Mouse (Mus musculus): ENCODE data around the gene Lgr5.
A peak's percentile ranks its signal among the peaks of the same experiment; 100 is the strongest.

Gene Lgr5

GRCm38 (mm10) chr10:115587301-115587969, at the start of gene Lgr5:
Lgr5 (minus strand) TSS chr10:115587780.
- DNase-seq (ENCODE audit: low read depth, low spot score) = no peak

GRCm38 (mm10) chr10:115626678-115627077, 39.1 kb upstream of the Lgr5 start:
- no peak for DNase-seq (ENCODE audit: low read depth, low spot score)

- no peak for DNase-seq (ENCODE audit: low read depth, low spot score)
Measured at GRCm38 (mm10) chr10:115624957-115625356, 37.4 kb upstream of the Lgr5 start.

- DNase-seq (ENCODE audit: low read depth, low spot score) = no peak
Measured at GRCm38 (mm10) chr10:115623956-115624671, 36.5 kb upstream of the Lgr5 start.

GRCm38 (mm10) chr10:115623481-115623880, 35.9 kb upstream of the Lgr5 start:
- DNase-seq (ENCODE audit: low read depth, low spot score) = no peak

- no peak for DNase-seq (ENCODE audit: low read depth, low spot score)
Measured at GRCm38 (mm10) chr10:115618288-115618856, 30.8 kb upstream of the Lgr5 start.

GRCm38 (mm10) chr10:115617456-115618287, 30.1 kb upstream of the Lgr5 start:
- DNase-seq (ENCODE audit: low read depth, low spot score) = peak; percentile 40

GRCm38 (mm10) chr10:115595748-115596147, 8.2 kb upstream of the Lgr5 start:
- no peak for DNase-seq (ENCODE audit: low read depth, low spot score)

GRCm38 (mm10) chr10:115593651-115594050, 6.1 kb upstream of the Lgr5 start:
- DNase-seq (ENCODE audit: low read depth, low spot score) = no peak

- DNase-seq (ENCODE audit: low read depth, low spot score) = no peak
Measured at GRCm38 (mm10) chr10:115593221-115593620, 5.6 kb upstream of the Lgr5 start.

GRCm38 (mm10) chr10:115587979-115588378, 399 bp upstream of the Lgr5 start:
- no peak for DNase-seq (ENCODE audit: low read depth, low spot score)

GRCm38 (mm10) chr10:115586246-115587231, 1.0 kb downstream of the Lgr5 start:
- no peak for DNase-seq (ENCODE audit: low read depth, low spot score)

- no peak for DNase-seq (ENCODE audit: low read depth, low spot score)
Measured at GRCm38 (mm10) chr10:115585491-115586245, 1.9 kb downstream of the Lgr5 start.

- no peak for DNase-seq (ENCODE audit: low read depth, low spot score)
Measured at GRCm38 (mm10) chr10:115584656-115585055, 2.9 kb downstream of the Lgr5 start.

- DNase-seq (ENCODE audit: low read depth, low spot score) = no peak
Measured at GRCm38 (mm10) chr10:115583071-115583470, 4.5 kb downstream of the Lgr5 start.

- no peak for DNase-seq (ENCODE audit: low read depth, low spot score)
Measured at GRCm38 (mm10) chr10:115581971-115582370, 5.6 kb downstream of the Lgr5 start.

- DNase-seq (ENCODE audit: low read depth, low spot score) = no peak
Measured at GRCm38 (mm10) chr10:115579494-115579893, 8.1 kb downstream of the Lgr5 start.

- no peak for DNase-seq (ENCODE audit: low read depth, low spot score)
Measured at GRCm38 (mm10) chr10:115579076-115579475, 8.5 kb downstream of the Lgr5 start.

GRCm38 (mm10) chr10:115571734-115572440, 15.7 kb downstream of the Lgr5 start:
- no peak for DNase-seq (ENCODE audit: low read depth, low spot score)

All from embryo, embryonic 11.5 days (tissue).